Mouse (Mus musculus): ENCODE data around the gene Glo1.

- TF ChIP-seq SRF (IDR thresholded peaks at IDR 0.05; ENCODE audit: control insufficient read depth, insufficient read length, low read depth) (no peak), E2F4 (IDR thresholded peaks at IDR 0.05; ENCODE audit: insufficient read depth) (no peak), POLR2A (IDR thresholded peaks at IDR 0.05; ENCODE audit: insufficient read length, low read depth) (no peak), USF1 (IDR thresholded peaks at IDR 0.05; ENCODE audit: low read depth) (no peak), TCF12 (IDR thresholded peaks at IDR 0.05; ENCODE audit: insufficient read depth, poor library complexity, severe bottlenecking) (no peak), REST (IDR thresholded peaks at IDR 0.05; ENCODE audit: insufficient read depth, insufficient read length) (no peak), CEBPB (IDR thresholded peaks at IDR 0.05; ENCODE audit: insufficient read depth, poor library complexity, severe bottlenecking) (no peak), TCF3 (IDR thresholded peaks at IDR 0.05; ENCODE audit: insufficient read length, low read depth) (no peak)
Measured at GRCm38 (mm10) chr17:30598300-30598699, 28.4 kb downstream of the Glo1 start.

Data from myocyte (in vitro differentiated cells).